Mouse (Mus musculus) small intestine, adult 2 months (tissue): Measurements from ENCODE around the gene Degs1.
A peak's percentile ranks its signal among the peaks of the same experiment; 100 is the strongest.

Experiments used
- CTCF ChIP-seq: fragments of 200-500 bp; IDR thresholded peaks from 2 replicates; pipeline ENCODE4 v1.5.1; 2012; ENCODE audit warnings: low read depth, mild to moderate bottlenecking, control low read depth, inconsistent platforms, low read length, moderate library complexity, mixed read lengths; ENCODE audit not compliant: insufficient replicate concordance, insufficient read length; ENCODE audit errors: extremely low read depth
- POLR2A ChIP-seq: fragments of 200-500 bp; IDR thresholded peaks from 2 replicates; pipeline ENCODE4 v1.6.1; 2012; ENCODE audit warnings: low read depth, mild to moderate bottlenecking, control low read depth, inconsistent platforms, low read length, moderate library complexity

DNA sequence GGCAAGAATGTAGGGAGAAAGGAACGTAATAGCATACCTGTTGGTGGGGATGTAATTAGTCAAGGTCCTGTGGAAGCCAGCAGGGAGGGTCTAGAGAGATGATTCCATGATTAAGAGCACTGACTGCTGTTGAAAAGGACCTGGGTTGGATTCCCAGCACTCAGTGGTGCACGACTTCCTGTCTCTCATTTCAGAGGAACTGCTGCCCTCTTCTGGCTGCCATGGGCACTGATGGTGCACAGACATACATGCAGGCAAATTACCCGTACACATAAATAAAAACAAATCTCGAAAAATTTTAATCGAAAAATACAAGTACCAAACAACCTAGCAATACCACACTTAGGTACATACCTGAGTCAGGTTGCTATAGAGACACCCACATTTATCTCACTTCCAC, 28.8 kb upstream of the Degs1 start:
- TF ChIP-seq CTCF = peak; percentile 36; the same call in 1 of the 2 replicates
- TF ChIP-seq POLR2A = no peak
